Mouse (Mus musculus) hindbrain, embryonic 10.5 days (tissue): ENCODE data around the gene Cplx3. TPM values are rescaled to one million over a fixed set of nuclear protein-coding genes. Genes with fewer than 3 reads are reported as not detected.

ENCODE experiments used
- DNase-seq: peaks from one replicate; pipeline ENCODE4 v3.0.0-alpha.2; 2017; ENCODE audit warnings: low spot score
- H3K27ac ChIP-seq: fragments of 300-500 bp; sonication (generic); 2 replicates; pipeline ENCODE4 v1.5.1; 2016; ENCODE audit warnings: mild to moderate bottlenecking, moderate library complexity
- H3K27me3 ChIP-seq: fragments of 300-500 bp; sonication (generic); 2 replicates; pipeline ENCODE4 v1.6.1; 2016; ENCODE audit warnings: mild to moderate bottlenecking; ENCODE audit not compliant: poor library complexity, insufficient read depth, severe bottlenecking
- H3K36me3 ChIP-seq: fragments of 300-500 bp; sonication (generic); 2 replicates; pipeline ENCODE4 v1.6.1; 2016; ENCODE audit warnings: mild to moderate bottlenecking, moderate library complexity
- H3K4me1 ChIP-seq: fragments of 300-500 bp; sonication (generic); replicated peaks from 2 replicates; pipeline ENCODE4 v1.6.1; 2016; ENCODE audit warnings: mild to moderate bottlenecking
- H3K4me3 ChIP-seq: fragments of 300-500 bp; sonication (generic); 2 replicates; pipeline ENCODE4 v1.5.1; 2016; ENCODE audit warnings: mild to moderate bottlenecking, moderate library complexity
- H3K9me3 ChIP-seq: fragments of 300-500 bp; sonication (generic); 2 replicates; pipeline ENCODE4 v1.6.1; 2016; ENCODE audit warnings: mild to moderate bottlenecking, moderate library complexity
- WGBS: fragments of 180-500 bp; shearing (Covaris S2); methylation state at CpG from one replicate; pipeline ENCODE4 v1.1.7; 2016; 5-methylcytosine and 5-hydroxymethylcytosine counted together
- polyA plus RNA-seq: library from polyadenylated mRNA; unstranded; fragments of >200 nt; fragmentation: Nextera tagmentation; extraction: Ambion mirVana; gene quantifications from 2 replicates; pipeline ENCODE4 v1.2.1, GENCODE M21; 2016

The Cplx3 gene
- polyA plus RNA-seq, 1 experiment from 2014 or later: 0.88 TPM

GRCm38 (mm10) chr9:57610359-57610826 is 4.3 kb upstream of the Cplx3 start:
- Histone ChIP-seq H3K36me3 (no peaks in the 10 kb centered on the region), H3K4me1 (peaks cover 26% of the 10 kb centered on the region), H3K27ac (peak overlapping the region; percentile 30; the same call in 1 of the 2 replicates), H3K9me3 (no peaks in the 10 kb centered on the region), H3K4me3 (no peak overlapping the region), H3K27me3 (peaks cover 18% of the 10 kb centered on the region)
- no peak for DNase-seq
- WGBS: 62% methylated on average over 3 of the region's 3 CpGs

GRCm38 (mm10) chr9:57609803-57610202 is 3.7 kb upstream of the Cplx3 start:
- H3K4me3 ChIP-seq: no peak overlapping the region
- WGBS: 65% methylated on average over 3 of the region's 3 CpGs
- H3K27ac ChIP-seq: 0 out of 2 replicates have a peak overlapping the region, but pooled peaks have one; percentile 30
- H3K4me1 ChIP-seq: peaks cover 26% of the 10 kb centered on the region
- DNase-seq: no peak
- no peaks in the 10 kb centered on the region for H3K9me3 ChIP-seq
- no peaks in the 10 kb centered on the region for H3K36me3 ChIP-seq
- peaks cover 24% of the 10 kb centered on the region for H3K27me3 ChIP-seq

- Histone ChIP-seq H3K4me1 (peaks cover 40% of the 10 kb centered on the region), H3K27ac (no peak overlapping the region), H3K27me3 (peaks cover 34% of the 10 kb centered on the region), H3K4me3 (no peak overlapping the region), H3K9me3 (no peaks in the 10 kb centered on the region), H3K36me3 (no peaks in the 10 kb centered on the region)
- DNase-seq: no peak
- WGBS: 20% methylated on average over 9 of the region's 9 CpGs
These were observed 578 bp downstream of the Cplx3 start for GRCm38 (mm10) chr9:57605503-57605902.

GRCm38 (mm10) chr9:57604875-57605274 is 1.2 kb downstream of the Cplx3 start:
- WGBS: 80% methylated on average over 4 of the region's 4 CpGs
- Histone ChIP-seq H3K27me3 (peaks cover 34% of the 10 kb centered on the region), H3K9me3 (no peaks in the 10 kb centered on the region), H3K4me1 (peaks cover 41% of the 10 kb centered on the region), H3K27ac (no peak overlapping the region), H3K36me3 (no peaks in the 10 kb centered on the region), H3K4me3 (no peak overlapping the region)
- DNase-seq: no peak

GRCm38 (mm10) chr9:57602098-57602497 is 4.0 kb downstream of the Cplx3 start:
- Histone ChIP-seq H3K27ac (no peak overlapping the region; the same call in 1 of the 2 replicates), H3K9me3 (no peaks in the 10 kb centered on the region), H3K36me3 (no peaks in the 10 kb centered on the region), H3K27me3 (peaks cover 32% of the 10 kb centered on the region), H3K4me1 (peaks cover 69% of the 10 kb centered on the region), H3K4me3 (no peak overlapping the region)
- no peak for DNase-seq
- WGBS: 77% methylated on average over 8 of the region's 8 CpGs

- no peaks in the 10 kb centered on the region for H3K9me3 ChIP-seq
- H3K36me3 ChIP-seq: no peaks in the 10 kb centered on the region
- 78% methylated on average over 2 of the region's 2 CpGs for WGBS
- H3K4me1 ChIP-seq: peaks cover 65% of the 10 kb centered on the region
- H3K4me3 ChIP-seq: no peak overlapping the region
- DNase-seq: no peak
- H3K27ac ChIP-seq: peak overlapping the region; percentile 59; the same call in 1 of the 2 replicates
- peaks cover 25% of the 10 kb centered on the region for H3K27me3 ChIP-seq
These were observed 4.8 kb downstream of the Cplx3 start for GRCm38 (mm10) chr9:57601353-57601706.

- Histone ChIP-seq H3K27me3 (peaks cover 19% of the 10 kb centered on the region), H3K36me3 (no peaks in the 10 kb centered on the region), H3K4me3 (no peak overlapping the region; the same call in 1 of the 2 replicates), H3K27ac (peak overlapping the region; percentile 59), H3K9me3 (no peaks in the 10 kb centered on the region), H3K4me1 (peaks cover 60% of the 10 kb centered on the region)
- 7% methylated on average over 3 of the region's 3 CpGs for WGBS
- peak; percentile 55 for DNase-seq
These were observed 5.3 kb downstream of the Cplx3 start for GRCm38 (mm10) chr9:57600620-57601352.

- DNase-seq: peak; percentile 58
- Histone ChIP-seq H3K4me3 (no peak overlapping the region; the same call in 1 of the 2 replicates), H3K27ac (peak overlapping the region; percentile 59)
These were observed 7.1 kb downstream of the Cplx3 start for GRCm38 (mm10) chr9:57598851-57599563.

GRCm38 (mm10) chr9:57597929-57598382 is 8.1 kb downstream of the Cplx3 start:
- WGBS: 21% methylated on average over 4 of the region's 4 CpGs
- H3K27ac ChIP-seq: peak overlapping the region; percentile 59
- H3K27me3 ChIP-seq: no peaks in the 10 kb centered on the region
- DNase-seq: peak; percentile 52
- H3K4me3 ChIP-seq: no peak overlapping the region
- H3K4me1 ChIP-seq: peaks cover 83% of the 10 kb centered on the region
- H3K9me3 ChIP-seq: no peaks in the 10 kb centered on the region
- H3K36me3 ChIP-seq: peaks cover 14% of the 10 kb centered on the region

More at GRCm38 (mm10) chr9:57598851-57599563, 7.1 kb downstream of the Cplx3 start:
- Histone ChIP-seq H3K36me3 (peaks cover 11% of the 10 kb centered on the region), H3K4me1 (peaks cover 73% of the 10 kb centered on the region), H3K9me3 (no peaks in the 10 kb centered on the region), H3K27me3 (0 out of 2 replicates have a peak, but pooled peaks cover 3% of the 10 kb centered on the region)
- 34% methylated on average over 8 of the region's 8 CpGs for WGBS

GRCm38 (mm10) chr9:57597265-57597664 is 8.8 kb downstream of the Cplx3 start:
- no peak overlapping the region for H3K4me3 ChIP-seq
- H3K36me3 ChIP-seq: peaks cover 17% of the 10 kb centered on the region
- DNase-seq: no peak
- no peaks in the 10 kb centered on the region for H3K9me3 ChIP-seq
- no peaks in the 10 kb centered on the region for H3K27me3 ChIP-seq
- peak overlapping the region; percentile 59 for H3K27ac ChIP-seq
- peaks cover 85% of the 10 kb centered on the region for H3K4me1 ChIP-seq
- WGBS: 91% methylated on average over 8 of the region's 8 CpGs

- no peak overlapping the region for H3K4me3 ChIP-seq
- peak overlapping the region; percentile 71 for H3K27ac ChIP-seq
- 56% methylated on average over 9 of the region's 9 CpGs for WGBS
- H3K9me3 ChIP-seq: no peaks in the 10 kb centered on the region
- peaks cover 6% of the 10 kb centered on the region; the same call in 1 of the 2 replicates for H3K27me3 ChIP-seq
- H3K36me3 ChIP-seq: peaks cover 17% of the 10 kb centered on the region
- H3K4me1 ChIP-seq: peaks cover 76% of the 10 kb centered on the region
- DNase-seq: no peak
These were observed 11.9 kb downstream of the Cplx3 start for GRCm38 (mm10) chr9:57594174-57594509.

GRCm38 (mm10) chr9:57593454-57594173 is 12.5 kb downstream of the Cplx3 start:
- Histone ChIP-seq H3K36me3 (peaks cover 17% of the 10 kb centered on the region), H3K4me1 (peaks cover 76% of the 10 kb centered on the region), H3K27me3 (peaks cover 6% of the 10 kb centered on the region; the same call in 1 of the 2 replicates), H3K27ac (peak overlapping the region; percentile 71), H3K9me3 (no peaks in the 10 kb centered on the region), H3K4me3 (no peak overlapping the region)
- 39% methylated on average over 12 of the region's 12 CpGs for WGBS
- peak; percentile 46 for DNase-seq
